Mouse (Mus musculus) heart, postnatal 0 days (tissue): Measurements from ENCODE around the gene Tnfsfm13.

Experiments
- CTCF ChIP-seq: IDR thresholded peaks from 2 replicates; pipeline ENCODE4 v1.5.1; 2016; ENCODE audit warnings: antibody characterized with exemption, control low read depth, low read depth
- EP300 ChIP-seq: IDR thresholded peaks from 2 replicates; pipeline ENCODE4 v1.6.1; 2016; ENCODE audit warnings: antibody characterized with exemption, low read depth

DNA sequence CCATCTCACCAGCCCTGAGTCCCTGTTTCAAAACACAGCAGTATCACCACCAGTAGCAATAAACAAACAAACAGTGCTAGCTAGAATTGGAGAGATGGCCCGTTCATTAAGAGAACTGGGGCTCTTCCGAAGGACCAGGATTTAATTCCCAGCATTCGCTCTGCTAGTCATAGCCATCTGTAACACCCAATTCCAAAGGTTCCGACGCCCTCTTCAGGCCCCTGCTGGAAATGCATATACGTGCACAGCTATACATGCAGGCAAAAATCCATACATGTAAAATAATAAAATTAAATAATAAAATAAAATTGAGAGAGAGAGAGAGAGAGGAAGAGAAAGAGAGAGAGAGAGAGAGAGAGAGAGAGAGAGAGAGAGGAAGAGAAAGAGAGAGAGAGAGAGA, 23.5 kb upstream of the Tnfsfm13 start:
- TF ChIP-seq CTCF, result no peak
- no peak for TF ChIP-seq EP300
